Mouse (Mus musculus): ENCODE results near the gene Sephs2.

DNA sequence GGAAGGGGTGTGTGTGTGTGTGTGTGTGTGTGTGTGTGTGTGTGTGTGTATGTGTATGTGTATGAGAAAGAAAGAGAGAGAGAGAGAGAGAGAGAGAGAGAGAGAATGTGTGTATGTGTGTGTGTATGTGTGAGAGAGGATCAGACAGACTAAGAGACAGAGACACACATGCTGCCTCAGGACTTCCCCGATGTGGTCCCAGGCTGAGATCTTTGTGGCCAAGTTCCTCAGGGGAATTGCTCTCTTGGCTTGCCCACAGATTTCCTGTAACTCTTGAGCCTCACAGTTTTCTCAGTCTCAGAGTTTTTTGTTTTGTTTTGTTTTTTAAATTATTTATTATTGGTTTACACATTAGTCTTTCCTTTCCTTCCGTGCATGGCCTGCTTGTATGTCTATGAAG, 15.5 kb upstream of the Sephs2 start:
- TF ChIP-seq POLR2A (IDR thresholded peaks at IDR 0.05; ENCODE audit: low read depth, low read length) (no peak), CTCF (IDR thresholded peaks at IDR 0.05; ENCODE audit: extremely low read depth, insufficient read length, insufficient replicate concordance, low read depth, low read length) (no peak)

All from small intestine, adult 2 months (tissue).